Mouse (Mus musculus) spleen, postnatal 10 days (tissue): ENCODE data around the gene Katnal1.
A peak's percentile ranks its signal among the peaks of the same experiment; 100 is the strongest.

Experiments used
- DNase-seq, 2 experiments: peaks; one replicate each; pipeline ENCODE4 v3.0.0; 2021 to 2022; ENCODE audit warnings: low spot score in 2 of 2

Gene Katnal1

GRCm38 (mm10) chr5:148927717-148928223 lies 1.4 kb downstream of the Katnal1 start:
- DNase-seq = no peak

GRCm38 (mm10) chr5:148924586-148924985 lies 4.5 kb downstream of the Katnal1 start:
- no peak for DNase-seq

GRCm38 (mm10) chr5:148924051-148924450 lies 5.1 kb downstream of the Katnal1 start:
- no peak for DNase-seq

DNA sequence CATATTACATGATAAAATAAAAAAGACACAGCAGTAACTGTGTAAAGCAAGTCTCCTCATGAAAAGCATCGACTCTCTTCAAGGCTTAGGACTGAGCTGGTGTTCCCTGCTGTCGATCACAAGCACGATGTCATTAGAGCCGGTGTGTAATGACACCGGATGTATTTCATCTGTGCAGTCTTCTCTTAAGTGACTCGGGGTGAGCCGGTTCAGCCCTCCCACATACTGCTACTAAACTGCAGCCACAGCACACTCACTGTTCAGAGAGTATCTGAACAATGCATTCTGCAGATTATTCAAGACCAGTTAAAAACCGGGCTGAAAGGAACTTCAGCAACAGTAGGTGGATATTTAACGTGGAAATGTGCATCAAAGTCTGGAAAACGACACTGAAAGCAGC lies 5.7 kb downstream of the Katnal1 start:
- no peak for DNase-seq

DNA sequence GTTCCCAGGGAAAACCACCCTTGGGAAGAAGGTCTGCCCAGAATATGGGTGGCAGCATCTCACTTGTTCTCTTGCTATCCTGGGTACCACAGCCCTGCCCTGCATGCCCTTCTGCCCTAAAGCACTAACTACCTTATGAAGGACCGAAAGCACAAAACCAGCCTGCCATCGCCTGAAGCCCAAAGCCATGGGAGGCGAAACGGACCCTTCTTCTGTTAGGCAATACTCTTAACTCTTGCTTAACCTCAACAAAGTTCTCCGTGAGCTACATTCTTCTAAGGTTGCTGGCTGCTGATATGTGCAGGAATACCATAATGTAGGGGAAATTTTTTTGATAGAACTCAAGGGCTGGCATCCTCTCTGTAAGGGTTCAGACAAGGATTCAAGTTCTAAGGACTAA lies 6.3 kb downstream of the Katnal1 start:
- DNase-seq = no peak

DNA sequence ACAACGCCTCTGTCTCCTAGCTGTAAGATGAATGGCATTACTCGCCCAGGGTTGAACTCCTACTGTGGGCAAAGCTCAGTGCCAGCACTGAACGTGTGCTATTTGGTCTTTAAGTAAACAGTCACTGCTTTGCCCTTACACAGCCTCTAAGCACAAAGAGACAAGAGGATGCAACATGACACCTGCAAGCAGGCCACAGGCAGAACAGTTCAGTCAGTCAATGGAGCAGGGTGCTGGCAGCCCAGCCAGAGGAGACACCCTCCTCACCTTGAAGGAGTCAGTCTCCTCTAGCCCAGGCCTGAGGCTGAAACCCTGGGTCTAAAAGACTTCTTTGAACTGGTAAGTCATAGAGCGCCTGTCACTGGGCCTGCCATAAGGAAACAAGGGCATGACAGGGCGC lies 11.1 kb downstream of the Katnal1 start:
- DNase-seq = no peak

- DNase-seq = no peak
These were observed 12.3 kb downstream of the Katnal1 start for GRCm38 (mm10) chr5:148916775-148917174.

DNA sequence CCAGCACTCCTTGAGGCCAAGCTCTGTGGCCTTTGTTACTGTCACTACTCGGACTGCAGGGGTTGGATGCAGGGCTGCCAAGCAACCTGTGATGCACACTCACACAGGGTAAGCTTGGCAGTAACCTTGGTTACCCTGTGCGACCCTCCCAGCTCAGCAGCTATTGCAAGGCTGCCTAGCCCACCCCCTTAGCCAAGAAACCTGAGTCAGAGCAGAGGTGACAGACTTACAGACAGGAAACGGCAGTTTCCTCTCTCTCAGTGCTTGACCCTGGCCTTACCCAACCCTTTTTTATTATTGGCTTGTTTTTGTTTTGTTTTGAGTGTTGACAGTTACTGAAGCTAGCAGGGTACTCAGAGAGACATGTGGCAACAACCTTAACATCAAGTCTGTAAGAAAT lies 16.9 kb downstream of the Katnal1 start:
- no peak for DNase-seq

DNA sequence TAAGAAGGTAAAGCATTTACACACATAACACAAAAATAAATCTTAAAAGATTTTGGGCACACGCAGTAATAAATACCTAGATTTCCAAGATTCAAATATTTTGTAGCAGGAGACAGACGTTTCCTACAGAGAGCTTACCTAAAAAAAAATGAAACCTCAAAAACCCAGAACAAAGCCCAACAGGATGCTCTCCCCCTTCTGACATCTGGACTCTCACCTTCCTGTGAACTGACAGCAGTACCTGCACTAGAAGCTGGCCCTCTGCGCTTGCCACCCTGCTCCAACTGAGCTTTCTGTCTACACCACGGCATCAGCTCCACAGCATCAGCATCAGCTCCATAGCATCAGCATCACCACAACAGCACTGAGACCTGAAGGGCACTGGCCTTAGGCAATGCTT lies 19.1 kb downstream of the Katnal1 start:
- DNase-seq = no peak

- no peak for DNase-seq
These were observed 19.7 kb downstream of the Katnal1 start for GRCm38 (mm10) chr5:148909402-148909801.

DNA sequence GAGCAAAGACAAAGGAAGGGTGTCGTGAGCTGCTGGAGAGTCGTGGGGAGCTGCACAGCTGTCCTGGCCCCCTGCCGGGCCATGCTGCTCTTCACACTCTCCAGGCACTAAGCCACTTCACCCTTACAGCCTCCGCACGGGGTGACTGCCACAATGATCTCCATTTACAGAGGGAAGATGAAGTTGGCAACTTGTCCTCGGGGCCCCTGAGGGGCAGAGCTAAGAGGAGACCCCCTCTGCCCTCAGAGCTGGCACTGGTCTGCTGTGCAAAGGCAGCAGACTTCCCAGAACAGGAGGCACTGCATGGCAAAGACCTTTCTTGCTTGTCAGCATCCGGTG lies 20.1 kb downstream of the Katnal1 start:
- DNase-seq = peak in 1 of 2 experiments; percentile 51

DNA sequence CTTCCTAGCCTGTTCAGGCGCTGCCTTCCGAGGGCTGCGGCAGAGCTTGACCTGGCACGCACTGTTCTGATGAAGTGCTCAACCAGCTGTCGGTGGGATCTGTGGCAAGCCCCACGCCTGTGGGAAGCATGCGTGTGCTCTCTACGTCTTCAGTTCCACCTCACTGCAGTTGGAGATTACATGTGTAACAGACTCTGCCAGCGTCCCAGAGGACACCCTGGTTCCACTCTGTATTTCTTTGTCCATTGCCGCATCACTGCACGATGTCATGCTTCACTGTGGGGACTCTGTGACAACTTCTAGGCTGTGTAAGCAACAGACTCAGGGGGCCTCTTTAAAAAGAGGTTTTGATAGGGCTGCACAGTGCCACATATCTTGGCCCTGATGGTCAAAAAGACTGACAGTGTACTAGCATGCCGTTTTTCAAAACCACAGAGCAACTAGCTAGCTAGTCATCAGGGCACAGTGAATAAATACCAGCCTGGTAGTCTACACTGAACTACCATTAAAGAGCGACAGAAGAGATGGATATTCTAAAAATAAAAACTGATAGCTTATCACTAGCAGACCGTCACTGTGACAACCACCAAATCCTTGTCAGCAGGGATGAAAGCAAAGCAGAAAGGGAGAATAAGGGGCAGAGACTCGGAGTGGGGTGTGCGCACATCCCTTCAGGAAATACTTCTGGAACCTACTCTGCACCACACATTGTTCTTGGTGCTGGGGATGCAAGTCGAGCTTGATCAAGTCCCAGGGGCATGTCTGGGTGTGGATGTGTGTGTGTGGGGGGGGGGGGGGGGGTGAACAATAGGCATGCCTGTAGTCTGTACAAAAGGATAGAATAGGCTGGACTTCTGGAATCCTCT lies 20.7 kb downstream of the Katnal1 start:
- DNase-seq = peak in 1 of 2 experiments; percentile 30

DNA sequence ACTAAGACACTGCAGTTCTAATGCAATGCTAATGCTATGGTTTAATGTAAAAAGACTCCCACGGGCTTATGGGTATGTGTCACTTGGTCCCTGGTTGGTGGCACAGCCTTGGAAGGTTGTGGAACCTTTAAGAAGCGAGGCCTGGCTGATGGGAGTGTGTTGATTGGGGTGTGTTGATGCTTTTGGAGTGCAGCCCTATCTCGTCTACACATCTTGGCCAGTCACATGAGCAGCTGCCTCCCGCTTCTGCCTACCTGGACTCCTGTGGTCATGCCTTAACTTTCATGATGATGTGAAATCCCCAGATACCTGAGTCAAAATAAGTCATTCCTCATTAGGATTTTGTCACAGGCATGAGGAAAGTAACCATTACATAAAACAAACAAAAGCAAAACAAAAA lies 22.8 kb downstream of the Katnal1 start:
- DNase-seq = no peak

GRCm38 (mm10) chr5:148904846-148905245 lies 24.3 kb downstream of the Katnal1 start:
- peak in 1 of 2 experiments; percentile 77 for DNase-seq

GRCm38 (mm10) chr5:148899361-148899760 lies 29.8 kb downstream of the Katnal1 start:
- DNase-seq = peak in 1 of 2 experiments; percentile 38

GRCm38 (mm10) chr5:148897941-148898417 lies 31.1 kb downstream of the Katnal1 start:
- peak; percentile 50 to 58 for DNase-seq

DNA sequence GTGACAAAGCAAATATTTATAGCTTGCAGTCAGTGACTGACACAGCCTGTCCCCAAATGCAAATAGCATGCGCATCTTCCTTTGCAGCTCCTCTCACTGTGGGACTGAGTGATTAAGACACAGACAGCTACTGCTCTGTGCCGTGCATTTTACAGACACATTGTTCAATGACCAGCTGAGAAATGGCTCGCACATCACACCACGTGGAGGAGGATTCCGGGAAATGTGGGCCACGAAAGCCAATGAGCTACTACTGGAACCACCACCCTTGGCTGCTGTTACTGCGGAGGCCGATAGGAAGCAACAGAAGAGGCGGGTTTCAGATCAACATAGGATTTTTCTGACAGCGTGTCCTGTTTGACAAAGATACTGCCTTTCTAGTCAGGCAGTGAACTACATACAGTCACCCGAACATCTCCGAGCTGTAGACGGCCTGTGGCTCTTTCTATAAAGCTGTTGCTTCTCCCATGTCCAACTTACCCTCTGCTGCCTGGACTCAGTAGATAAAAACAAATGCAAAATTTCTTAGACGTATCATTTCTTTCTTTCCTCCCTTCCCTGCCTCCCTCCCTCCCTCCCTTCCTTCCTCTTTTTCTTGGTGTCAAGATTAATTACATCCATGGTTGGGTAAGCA lies 31.9 kb downstream of the Katnal1 start:
- DNase-seq = peak; percentile 44 to 75

DNA sequence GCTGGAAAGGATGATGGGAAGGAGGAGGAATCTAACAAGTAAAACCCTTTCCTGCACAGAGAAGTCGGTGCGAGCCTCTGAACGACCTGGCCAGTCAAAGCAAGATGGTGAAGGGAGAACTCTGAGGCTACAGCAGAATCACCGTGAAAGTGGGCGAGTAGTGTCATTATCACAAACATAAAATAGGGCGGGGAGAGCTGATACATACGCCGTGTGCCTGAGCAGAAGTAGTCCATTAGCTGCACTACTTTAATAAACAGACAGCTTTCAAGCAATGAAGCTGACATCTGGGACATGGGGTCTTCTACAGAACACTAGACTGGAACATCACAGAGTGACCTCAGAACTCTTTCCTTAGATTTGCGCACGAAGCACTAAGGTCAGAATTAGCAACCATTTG lies 32.6 kb downstream of the Katnal1 start:
- no peak for DNase-seq

GRCm38 (mm10) chr5:148895833-148896232 lies 33.3 kb downstream of the Katnal1 start:
- no peak for DNase-seq

GRCm38 (mm10) chr5:148895034-148895433 lies 34.1 kb downstream of the Katnal1 start:
- DNase-seq = no peak

DNA sequence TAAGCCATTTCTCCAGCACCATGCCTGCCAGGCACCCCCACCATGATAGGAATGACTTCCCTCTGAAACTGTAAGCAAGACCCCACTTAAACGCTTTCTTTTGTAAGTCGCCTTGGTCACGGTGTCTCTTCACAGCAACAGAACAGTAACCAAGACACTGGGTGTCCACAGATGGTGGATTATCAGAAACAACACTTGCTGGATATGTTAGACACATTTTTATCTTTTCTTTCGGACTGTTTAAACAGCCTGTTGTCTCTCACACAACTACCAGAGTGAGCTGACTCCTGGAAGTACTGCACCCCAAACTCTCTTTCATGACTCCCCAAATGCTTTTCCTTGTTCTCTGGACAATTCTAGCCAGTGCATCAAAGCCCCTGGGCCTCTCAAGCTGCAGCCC lies 38.9 kb downstream of the Katnal1 start:
- no peak for DNase-seq

DNA sequence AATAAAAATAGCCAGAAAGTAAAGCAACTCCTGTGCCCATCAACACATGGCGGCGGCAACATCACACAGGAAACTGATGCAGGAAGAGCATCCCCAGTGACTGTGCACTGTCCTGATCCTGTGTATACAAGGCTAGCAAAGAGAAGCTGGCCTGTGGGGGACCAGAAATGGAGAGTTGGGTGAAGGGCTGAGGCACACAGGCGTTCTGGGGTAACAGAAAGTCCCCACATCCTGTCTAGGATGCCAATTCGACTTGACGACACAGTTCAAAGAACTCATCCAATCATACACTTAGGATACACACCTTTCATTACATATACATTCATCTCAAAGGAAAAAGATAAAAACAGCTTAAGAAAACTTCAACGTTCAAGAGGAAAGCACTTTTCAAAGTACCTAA lies 41.1 kb downstream of the Katnal1 start:
- DNase-seq = no peak
